Mouse (Mus musculus): Measurements from ENCODE around the gene Bicd2.

Gene Bicd2

GRCm38 (mm10) chr13:49400139-49400538 lies 58.8 kb downstream of the Bicd2 start:
- DNase-seq (ENCODE audit: low read depth, low spot score) = peak; percentile 39

GRCm38 (mm10) chr13:49402628-49403027 lies 61.2 kb downstream of the Bicd2 start:
- DNase-seq (ENCODE audit: low read depth, low spot score) = peak; percentile 65

- no peak for DNase-seq (ENCODE audit: low read depth, low spot score)
Measured at GRCm38 (mm10) chr13:49407795-49408194, 66.4 kb downstream of the Bicd2 start.

- DNase-seq (ENCODE audit: low read depth, low spot score) = peak; percentile 98
Measured at GRCm38 (mm10) chr13:49420754-49421605, 79.6 kb downstream of the Bicd2 start, which contains the start of gene Ippk. TSS of gene Ippk (plus strand) at chr13:49421249.

- no peak for DNase-seq (ENCODE audit: low read depth, low spot score)
Measured at GRCm38 (mm10) chr13:49421606-49421917, 80.2 kb downstream of the Bicd2 start.

- peak; percentile 26 for DNase-seq (ENCODE audit: low read depth, low spot score)
Measured at GRCm38 (mm10) chr13:49421959-49422358, 80.6 kb downstream of the Bicd2 start.

GRCm38 (mm10) chr13:49426736-49427135 lies 85.4 kb downstream of the Bicd2 start:
- DNase-seq (ENCODE audit: low read depth, low spot score) = no peak

- no peak for DNase-seq (ENCODE audit: low read depth, low spot score)
Measured at GRCm38 (mm10) chr13:49428042-49428675, 86.8 kb downstream of the Bicd2 start.

GRCm38 (mm10) chr13:49430529-49430928 lies 89.1 kb downstream of the Bicd2 start:
- no peak for DNase-seq (ENCODE audit: low read depth, low spot score)

- DNase-seq (ENCODE audit: low read depth, low spot score) = no peak
Measured at GRCm38 (mm10) chr13:49433268-49434029, 92.1 kb downstream of the Bicd2 start.

GRCm38 (mm10) chr13:49435745-49436144 lies 94.4 kb downstream of the Bicd2 start:
- no peak for DNase-seq (ENCODE audit: low read depth, low spot score)

GRCm38 (mm10) chr13:49436170-49436569 lies 94.8 kb downstream of the Bicd2 start:
- no peak for DNase-seq (ENCODE audit: low read depth, low spot score)

Data from 3T3-L1 (cell line).